Mouse (Mus musculus): ENCODE data around the gene Stat5b.

GRCm38 (mm10) chr11:100818359-100819012 is 32.0 kb downstream of the Stat5b start:
- TF ChIP-seq CTCF (IDR thresholded peaks at IDR 0.05; ENCODE audit: control insufficient read depth, insufficient read depth, low read length) (no peak), POLR2A (IDR thresholded peaks at IDR 0.05; ENCODE audit: borderline replicate concordance, control insufficient read depth, low read depth, low read length) (no peak)
